Mouse (Mus musculus) ES-CJ7 (cell line): Measurements from ENCODE around the gene Gnb1.

Source experiments
- DNase-seq: peaks from one replicate; pipeline ENCODE4 v3.0.0; 2011; ENCODE audit warnings: low read depth, low spot score

Gnb1 gene

GRCm38 (mm10) chr4:155490990-155491504 is at the start of gene Gnb1:
Gene Gnb1 (plus strand): TSS chr4:155491361.
- peak; percentile 88 for DNase-seq

- DNase-seq, result no peak
These were observed 48.4 kb upstream of the Gnb1 start for GRCm38 (mm10) chr4:155442808-155443207.

DNA sequence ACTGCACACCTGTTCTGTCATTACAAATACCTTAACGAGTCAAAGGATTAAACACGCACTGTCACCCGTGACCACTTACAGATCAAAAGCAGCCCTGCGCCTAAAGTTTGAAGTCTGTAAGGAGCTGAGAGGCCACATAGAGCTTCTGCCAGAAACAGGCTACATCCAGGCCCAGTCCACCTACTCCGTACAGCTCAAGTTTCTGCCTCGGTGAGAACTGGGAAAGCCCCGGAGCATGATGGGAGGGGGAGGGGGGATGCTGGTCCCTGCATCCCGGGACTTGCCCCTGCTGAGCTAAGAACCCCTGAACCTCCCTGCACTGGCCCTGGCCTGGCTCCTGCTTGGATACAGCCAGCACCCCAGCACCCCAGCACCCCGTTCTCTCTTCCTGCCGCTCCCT is 39.6 kb upstream of the Gnb1 start:
- peak; percentile 66 for DNase-seq

GRCm38 (mm10) chr4:155458575-155458974 is 32.6 kb upstream of the Gnb1 start:
- DNase-seq, result no peak

- no peak for DNase-seq
These were observed 28.1 kb upstream of the Gnb1 start for GRCm38 (mm10) chr4:155463050-155463449.

- no peak for DNase-seq
These were observed 27.6 kb upstream of the Gnb1 start for GRCm38 (mm10) chr4:155463611-155464010.

DNA sequence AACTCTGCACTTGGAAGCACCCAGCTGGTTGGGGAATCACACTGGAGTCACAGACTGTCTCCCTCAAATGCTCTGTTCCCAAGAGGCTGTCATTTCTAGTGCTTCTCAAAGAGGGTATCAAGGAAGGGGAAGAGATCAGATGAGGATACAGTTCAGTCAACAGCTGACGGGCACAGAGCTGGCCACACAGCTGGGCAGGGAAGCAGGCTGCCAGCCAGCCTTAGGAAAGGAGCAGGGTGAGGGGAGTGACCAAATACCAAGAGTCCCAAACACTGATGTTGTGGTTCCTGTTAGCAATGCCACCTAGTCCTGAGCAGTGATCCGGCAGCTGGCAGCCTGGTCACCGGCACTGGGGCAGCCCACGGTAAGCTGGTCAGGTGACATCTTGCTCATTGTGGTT is 27.1 kb upstream of the Gnb1 start:
- DNase-seq, result no peak

GRCm38 (mm10) chr4:155465607-155466006 is 25.6 kb upstream of the Gnb1 start:
- DNase-seq, result no peak

- DNase-seq, result no peak
These were observed 25.1 kb upstream of the Gnb1 start for GRCm38 (mm10) chr4:155466080-155466479.

GRCm38 (mm10) chr4:155467237-155468010 is 23.7 kb upstream of the Gnb1 start:
- DNase-seq, result no peak

- peak; percentile 83 for DNase-seq
These were observed 22.2 kb upstream of the Gnb1 start, which contains the start of gene Tmem52 for GRCm38 (mm10) chr4:155468952-155469351. Gene Tmem52 (plus strand): TSS chr4:155469114.

DNA sequence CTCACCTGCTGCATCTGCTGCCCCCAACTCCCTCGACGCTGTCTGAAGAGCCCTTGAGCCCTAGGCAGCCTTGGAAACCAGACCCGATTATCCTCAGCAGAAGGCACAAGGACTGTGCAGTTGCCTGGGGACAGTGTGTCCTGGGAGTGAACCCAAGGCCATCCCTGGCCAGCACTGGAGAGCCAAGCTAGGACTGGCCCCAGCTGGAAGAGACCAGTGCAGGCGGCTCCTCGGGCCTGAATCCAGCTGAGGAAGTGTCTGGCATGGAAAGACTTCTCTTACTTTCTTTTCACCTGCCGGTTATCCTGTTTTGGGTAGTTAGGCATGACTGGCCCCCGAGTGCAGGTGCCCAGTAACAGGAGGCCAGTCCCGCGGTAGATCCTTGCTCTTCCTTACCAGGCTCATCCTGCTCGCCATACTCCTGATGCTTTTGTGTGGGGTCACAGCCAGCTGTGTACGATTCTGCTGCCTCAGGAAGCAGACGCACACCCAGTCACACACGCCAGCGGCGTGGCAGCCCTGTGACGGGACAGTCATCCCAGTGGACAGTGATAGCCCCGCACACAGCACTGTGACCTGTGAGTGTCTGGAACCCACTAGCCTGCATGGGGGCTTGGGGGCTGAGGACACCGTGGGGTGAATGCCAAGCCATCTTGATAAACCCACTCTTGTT is 21.4 kb upstream of the Gnb1 start:
- no peak for DNase-seq

DNA sequence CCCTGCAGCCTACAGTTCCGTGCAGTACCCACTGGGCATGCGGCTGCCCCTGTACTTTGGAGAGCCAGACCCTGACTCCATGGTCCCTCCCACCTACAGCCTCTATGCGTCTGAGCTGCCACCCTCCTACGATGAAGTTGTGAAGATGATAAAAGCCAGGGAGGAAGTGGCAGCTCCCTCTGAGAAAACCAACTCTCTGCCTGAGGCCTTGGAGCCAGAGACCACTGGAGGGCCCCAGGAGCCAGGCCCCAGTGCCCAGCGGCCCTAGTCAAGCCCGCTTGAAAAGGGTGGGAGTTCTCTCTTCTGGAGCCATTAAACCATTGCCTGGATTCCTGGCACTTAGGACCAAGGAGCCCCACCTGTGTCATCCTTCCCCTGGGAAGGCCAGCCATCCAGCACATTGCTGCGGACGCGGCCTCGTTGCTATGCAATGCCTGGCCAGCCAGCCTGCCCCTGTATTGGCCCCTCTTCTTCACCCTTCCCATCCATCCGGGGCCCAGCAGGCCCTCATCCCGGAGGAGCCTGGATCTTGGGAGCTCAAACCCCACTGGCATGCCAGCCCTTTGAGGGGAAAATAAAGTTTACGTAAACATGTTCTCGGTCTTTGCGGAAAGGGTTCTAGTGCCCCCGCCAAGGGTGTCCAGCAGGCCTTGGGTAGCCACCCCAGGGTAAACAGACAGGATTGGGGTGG is 20.8 kb upstream of the Gnb1 start:
- DNase-seq, result no peak

DNA sequence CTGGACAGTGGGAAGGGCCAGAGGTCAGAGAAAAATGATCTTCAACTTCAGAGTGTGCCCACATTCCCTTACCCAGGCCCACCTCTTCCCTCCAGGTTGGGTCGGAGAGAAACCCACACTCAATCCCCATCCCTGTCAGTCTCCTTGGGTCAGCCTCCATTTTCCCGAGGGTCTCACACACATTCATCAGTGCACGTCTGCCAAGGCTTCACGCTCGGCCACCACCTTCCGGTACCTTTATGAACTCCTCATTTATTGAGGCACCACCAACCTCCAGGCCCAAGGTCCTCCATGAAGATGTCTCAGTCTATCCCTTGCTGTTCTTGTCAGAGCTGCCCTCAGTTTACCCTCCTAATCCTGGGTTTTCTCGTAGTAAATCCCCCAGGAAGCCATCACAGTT is 20.2 kb upstream of the Gnb1 start:
- DNase-seq, result no peak

DNA sequence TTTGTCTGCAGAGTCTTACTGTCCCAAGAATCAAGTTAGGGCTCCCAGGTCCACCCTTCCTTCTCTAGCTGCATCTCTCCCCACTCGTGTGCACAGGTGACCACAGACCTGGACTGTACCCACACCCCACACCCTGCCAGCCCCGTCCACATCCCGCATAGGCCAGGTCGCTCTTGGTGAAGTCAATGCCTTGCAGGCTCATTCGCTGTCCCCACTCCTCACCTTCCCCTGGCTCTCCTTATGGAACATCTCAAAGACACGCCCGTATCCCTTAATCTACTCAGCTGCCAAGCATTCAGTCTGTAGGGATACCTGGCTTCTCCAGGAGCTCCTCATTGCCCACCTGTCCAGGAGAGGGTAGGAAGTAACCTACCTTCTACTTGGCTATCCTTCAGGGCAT is 19.8 kb upstream of the Gnb1 start:
- no peak for DNase-seq

DNA sequence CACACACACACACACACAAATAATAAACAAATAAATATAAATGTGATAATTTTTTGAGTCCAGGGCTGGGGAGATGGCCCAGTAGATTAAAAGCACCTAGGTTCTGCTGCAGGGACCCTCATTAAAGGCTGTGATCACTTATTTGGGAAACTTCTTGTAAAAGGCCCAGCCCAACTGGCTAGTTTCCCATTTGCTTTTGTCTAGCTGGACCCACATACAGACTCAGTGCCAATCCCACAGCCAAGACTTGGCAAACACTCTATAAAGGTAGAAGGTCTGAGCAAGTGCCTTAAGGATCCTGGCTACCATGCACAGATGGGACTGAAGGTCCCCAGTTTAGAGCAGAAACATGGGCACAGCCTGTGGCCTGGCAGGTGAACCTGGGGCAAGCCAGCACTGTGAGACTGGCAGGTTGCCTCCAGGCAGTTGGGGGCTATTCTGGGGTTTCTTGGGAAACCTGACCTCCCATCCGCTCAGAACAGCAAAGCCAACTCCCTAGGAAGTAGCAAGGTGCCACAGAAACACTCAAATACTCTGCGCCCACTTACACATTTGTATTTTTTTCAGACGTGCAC is 18.4 kb upstream of the Gnb1 start:
- no peak for DNase-seq

- DNase-seq, result peak; percentile 49
These were observed 17.8 kb upstream of the Gnb1 start for GRCm38 (mm10) chr4:155473319-155473718.

DNA sequence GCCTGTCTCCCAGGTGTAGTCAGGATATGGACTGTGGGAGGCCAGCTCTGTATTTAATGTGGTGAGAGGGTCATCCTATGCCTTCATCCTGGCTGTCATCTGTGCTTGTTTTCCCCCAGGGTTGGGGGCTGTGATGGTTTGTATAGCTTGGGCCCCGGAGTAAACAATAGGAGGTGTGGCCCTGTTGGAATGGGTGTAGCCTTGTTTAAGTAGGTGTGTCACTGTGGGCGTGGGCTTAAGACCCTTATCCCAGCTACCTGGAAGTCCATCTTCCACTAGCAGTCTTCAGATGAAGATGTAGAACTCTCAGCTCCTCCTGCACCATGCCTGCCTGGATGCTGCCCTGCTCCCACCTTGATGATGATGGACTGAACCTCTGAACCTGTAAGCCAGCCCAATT is 17.4 kb upstream of the Gnb1 start:
- peak; percentile 81 for DNase-seq

DNA sequence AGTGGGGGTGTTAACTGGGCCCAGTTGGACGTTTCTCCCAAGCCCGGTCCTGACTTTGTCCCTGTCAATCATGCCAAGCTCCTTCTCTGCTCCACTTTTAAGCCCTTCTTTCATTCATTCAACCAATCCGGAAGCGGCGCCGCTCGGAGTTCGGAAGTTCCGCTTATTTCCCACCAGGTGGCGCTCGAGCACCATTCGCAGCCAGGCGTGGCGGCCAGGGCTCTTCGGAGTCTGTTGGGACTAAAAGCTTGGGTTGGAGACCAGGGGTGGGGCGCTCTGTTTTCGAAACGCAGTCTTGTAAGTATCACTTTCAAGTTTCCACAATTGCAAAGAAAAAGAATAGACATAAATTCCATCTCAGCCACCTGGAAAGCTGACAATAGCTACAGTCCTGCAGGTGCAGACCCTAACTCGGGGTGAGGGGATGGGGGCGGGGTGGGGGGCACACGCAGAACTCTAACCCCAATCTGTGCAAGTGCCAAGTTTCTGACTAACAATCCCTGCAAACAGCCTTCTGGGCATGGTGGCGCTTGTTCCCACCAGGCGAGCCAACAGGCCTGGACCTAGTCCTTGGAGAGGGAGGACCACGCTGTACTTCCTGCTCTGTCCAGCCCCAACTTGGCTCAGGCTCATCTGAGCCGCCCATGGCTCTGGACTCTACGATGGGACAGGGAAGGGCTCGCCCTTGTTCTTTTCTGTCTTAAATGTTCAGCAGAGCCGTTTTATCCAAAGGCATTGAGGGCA is 9.6 kb upstream of the Gnb1 start:
- peak; percentile 86 for DNase-seq

GRCm38 (mm10) chr4:155482125-155482480 is 9.1 kb upstream of the Gnb1 start:
- DNase-seq, result no peak
